Mouse (Mus musculus) embryonic facial prominence, embryonic 10.5 days (tissue): ENCODE data around the gene Zfyve1. TPM values are rescaled to one million over a fixed set of nuclear protein-coding genes. Genes with fewer than 3 reads are reported as not detected.

Source experiments
- DNase-seq: peaks from one replicate; pipeline ENCODE4 v3.0.0-alpha.2; 2017; ENCODE audit warnings: low spot score
- H3K27ac ChIP-seq: fragments of 300-500 bp; sonication (generic); replicated peaks from 2 replicates; pipeline ENCODE4 v1.5.1; 2016; ENCODE audit warnings: mild to moderate bottlenecking
- H3K27me3 ChIP-seq: fragments of 300-500 bp; sonication (generic); replicated peaks from 2 replicates; pipeline ENCODE4 v1.6.1; 2016; ENCODE audit warnings: low read depth, mild to moderate bottlenecking; ENCODE audit not compliant: poor library complexity, severe bottlenecking
- H3K36me3 ChIP-seq: fragments of 300-500 bp; sonication (generic); replicated peaks from 2 replicates; pipeline ENCODE4 v1.6.1; 2016; ENCODE audit warnings: mild to moderate bottlenecking, moderate library complexity
- H3K4me1 ChIP-seq: fragments of 300-500 bp; sonication (generic); 2 replicates; pipeline ENCODE4 v1.6.1; 2016
- H3K4me3 ChIP-seq: fragments of 300-500 bp; sonication (generic); 2 replicates; pipeline ENCODE4 v1.5.1; 2016; ENCODE audit warnings: mild to moderate bottlenecking, moderate library complexity
- H3K9me3 ChIP-seq: fragments of 300-500 bp; sonication (generic); 2 replicates; pipeline ENCODE4 v1.6.1; 2016; ENCODE audit warnings: mild to moderate bottlenecking
- WGBS: fragments of 180-500 bp; shearing (Covaris S2); methylation state at CpG from one replicate; pipeline ENCODE4 v1.1.7; 2016; 5-methylcytosine and 5-hydroxymethylcytosine counted together
- polyA plus RNA-seq: library from polyadenylated mRNA; unstranded; fragments of >200 nt; fragmentation: Nextera tagmentation; extraction: Ambion mirVana; gene quantifications from 2 replicates; pipeline ENCODE4 v1.2.1, GENCODE M21; 2016

The Zfyve1 gene
- polyA plus RNA-seq, 1 experiment from 2014 or later, result 21.8 TPM

GRCm38 (mm10) chr12:83512783-83513182 is 84.2 kb downstream of the Zfyve1 start:
- WGBS, result 49% methylated on average over 4 of the region's 4 CpGs
- H3K4me3 ChIP-seq, result no peak overlapping the region
- no peaks in the 10 kb centered on the region for H3K27me3 ChIP-seq
- peaks cover 12% of the 10 kb centered on the region for H3K4me1 ChIP-seq
- H3K9me3 ChIP-seq, result no peaks in the 10 kb centered on the region
- no peak overlapping the region for H3K27ac ChIP-seq
- DNase-seq, result no peak
- H3K36me3 ChIP-seq, result no peaks in the 10 kb centered on the region

GRCm38 (mm10) chr12:83510586-83510985 is 86.4 kb downstream of the Zfyve1 start:
- Histone ChIP-seq H3K4me1 (peaks cover 9% of the 10 kb centered on the region; the same call in 1 of the 2 replicates), H3K27me3 (no peaks in the 10 kb centered on the region), H3K4me3 (no peak overlapping the region), H3K27ac (no peak overlapping the region), H3K9me3 (no peaks in the 10 kb centered on the region), H3K36me3 (no peaks in the 10 kb centered on the region)
- WGBS, result 84% methylated on average over 5 of the region's 5 CpGs
- DNase-seq, result no peak

GRCm38 (mm10) chr12:83506543-83506942 is 90.5 kb downstream of the Zfyve1 start:
- Histone ChIP-seq H3K27ac (no peak overlapping the region), H3K36me3 (no peaks in the 10 kb centered on the region), H3K9me3 (no peaks in the 10 kb centered on the region), H3K4me1 (0 out of 2 replicates have a peak, but pooled peaks cover 3% of the 10 kb centered on the region), H3K4me3 (no peak overlapping the region), H3K27me3 (peaks cover 5% of the 10 kb centered on the region; the same call in 1 of the 2 replicates)
- DNase-seq, result no peak
- WGBS, result 78% methylated on average over 10 of the region's 10 CpGs

- DNase-seq, result peak; percentile 59
- H3K9me3 ChIP-seq, result no peaks in the 10 kb centered on the region
- H3K27me3 ChIP-seq, result peaks cover 11% of the 10 kb centered on the region; the same call in 1 of the 2 replicates
- H3K27ac ChIP-seq, result no peak overlapping the region
- H3K4me3 ChIP-seq, result no peak overlapping the region
- H3K36me3 ChIP-seq, result no peaks in the 10 kb centered on the region
- H3K4me1 ChIP-seq, result 0 out of 2 replicates have a peak, but pooled peaks cover 7% of the 10 kb centered on the region
- 8% methylated on average over 9 of the region's 9 CpGs for WGBS
Measured at GRCm38 (mm10) chr12:83502190-83502589, 94.8 kb downstream of the Zfyve1 start.

- H3K4me3 ChIP-seq, result no peak overlapping the region
- DNase-seq, result no peak
- no peak overlapping the region for H3K27ac ChIP-seq
- no peaks in the 10 kb centered on the region for H3K36me3 ChIP-seq
- H3K9me3 ChIP-seq, result no peaks in the 10 kb centered on the region
- H3K4me1 ChIP-seq, result peaks cover 22% of the 10 kb centered on the region
- peaks cover 11% of the 10 kb centered on the region; the same call in 1 of the 2 replicates for H3K27me3 ChIP-seq
- WGBS, result 83% methylated on average over 5 of the region's 5 CpGs
Measured at GRCm38 (mm10) chr12:83499256-83499655, 97.8 kb downstream of the Zfyve1 start.

GRCm38 (mm10) chr12:83497959-83498358 is 99.1 kb downstream of the Zfyve1 start:
- Histone ChIP-seq H3K36me3 (no peaks in the 10 kb centered on the region), H3K4me3 (no peak overlapping the region), H3K9me3 (no peaks in the 10 kb centered on the region), H3K27ac (no peak overlapping the region), H3K4me1 (peaks cover 22% of the 10 kb centered on the region), H3K27me3 (peaks cover 18% of the 10 kb centered on the region; the same call in 1 of the 2 replicates)
- WGBS, result 80% methylated on average over 3 of the region's 3 CpGs
- no peak for DNase-seq

GRCm38 (mm10) chr12:83496736-83497135 is 100.3 kb downstream of the Zfyve1 start:
- Histone ChIP-seq H3K27ac (no peak overlapping the region), H3K36me3 (no peaks in the 10 kb centered on the region)
- WGBS, result 94% methylated on average over 6 of the region's 6 CpGs

More at GRCm38 (mm10) chr12:83496736-83497135, 100.3 kb downstream of the Zfyve1 start:
- no peak for DNase-seq
- no peaks in the 10 kb centered on the region for H3K9me3 ChIP-seq
- H3K27me3 ChIP-seq, result peaks cover 15% of the 10 kb centered on the region; the same call in 1 of the 2 replicates
- H3K4me1 ChIP-seq, result peaks cover 19% of the 10 kb centered on the region
- H3K4me3 ChIP-seq, result no peak overlapping the region

Other genes starting within 250 kb of the Zfyve1 start
- gene Dpf3, start 109.5 kb downstream of the Zfyve1 start, polyA plus RNA-seq, result 2.8 and 3.0 TPM in 2 replicates
- 29.5 and 30.1 TPM in 2 replicates for gene Dcaf4, start 76.8 kb downstream of the Zfyve1 start, polyA plus RNA-seq
- 315 and 324 TPM in 2 replicates for gene Rbm25, start 34.0 kb upstream of the Zfyve1 start, polyA plus RNA-seq
- 61.4 and 63.3 TPM in 2 replicates for gene Psen1, start 90.9 kb upstream of the Zfyve1 start, polyA plus RNA-seq
- 0.10 and 0.29 TPM in 2 replicates for gene Papln, start 166.4 kb upstream of the Zfyve1 start, polyA plus RNA-seq